Mouse (Mus musculus): Measurements from ENCODE around the gene Gm4491. TPM values are rescaled to one million over a fixed set of nuclear protein-coding genes. Genes with fewer than 3 reads are reported as not detected.

Gene Gm4491
- total RNA-seq, 1 experiment, result not detected

DNA sequence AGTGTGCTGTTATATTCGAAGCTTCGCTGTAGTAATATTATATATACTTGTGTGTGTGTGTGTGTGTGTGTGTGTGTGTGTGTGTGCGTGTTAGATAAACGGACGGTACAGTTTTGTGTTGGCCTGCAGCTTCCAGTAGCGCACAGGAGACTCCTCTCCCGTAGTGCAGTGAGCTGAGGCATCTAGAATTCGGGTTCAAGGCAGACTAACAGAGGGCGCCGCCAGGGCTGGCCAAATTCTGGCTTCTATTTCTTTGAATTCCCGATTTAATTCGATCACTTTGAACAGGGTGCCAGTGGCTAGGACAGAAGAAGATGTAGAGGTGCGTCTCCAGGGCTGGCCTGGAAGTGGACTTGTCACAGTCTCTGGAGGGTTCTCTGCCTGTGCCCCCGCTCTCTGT, 10.6 kb downstream of the Gm4491 start:
- Histone ChIP-seq H3K9ac (ENCODE audit: insufficient read depth, low read depth, low read length, poor library complexity, severe bottlenecking) (no peak overlapping the region), H3K4me3 (ENCODE audit: insufficient read depth in 1 of 2, low read depth in 1 of 2, low read length in 2 of 2, poor library complexity in 1 of 2, severe bottlenecking in 1 of 2) (peak overlapping the region in 1 of 2 experiments; percentile 76; a peak in 2 of 4 replicates), H3K4me1 (ENCODE audit: control insufficient read depth in 2 of 2, insufficient read depth in 2 of 2, low read length in 2 of 2, poor library complexity in 1 of 2) (no peaks in the 10 kb centered on the region; a peak in 1 of 4 replicates), H3K27ac (ENCODE audit: insufficient read depth, low read depth, low read length, poor library complexity, severe bottlenecking) (no peak overlapping the region), H3K9me3 (ENCODE audit: control insufficient read depth, insufficient read depth, low read depth, low read length) (no peaks in the 10 kb centered on the region), H3K36me3 (ENCODE audit: control insufficient read depth, insufficient read depth, low read length, poor library complexity, severe bottlenecking) (no peaks in the 10 kb centered on the region)
- in situ Hi-C loops (cut with MboI; ENCODE audit: low sequenced_read_pairs in 2 of 2, unreplicated experiment in 2 of 2), result loop anchor here in 1 of 2 experiments (25.0 kb wide), 1 partner anchor 232 kb away; no protein-coding TSS in a partner anchor
- no peak for DNase-seq (ENCODE audit: low read depth, low spot score)
- no peak for TF ChIP-seq ZNF384 (IDR thresholded peaks at IDR 0.05; ENCODE audit: low read depth, low read length)
- TF ChIP-seq ZC3H11A (IDR thresholded peaks at IDR 0.05; ENCODE audit: borderline replicate concordance, low read depth, low read length), result no peak
- no peak for TF ChIP-seq MAFK (IDR thresholded peaks at IDR 0.05; ENCODE audit: insufficient read depth, low read depth, low read length)
- no peak for TF ChIP-seq CHD2 (IDR thresholded peaks at IDR 0.05; ENCODE audit: low read depth, low read length)
- TF ChIP-seq HCFC1 (IDR thresholded peaks at IDR 0.05; ENCODE audit: borderline replicate concordance, insufficient read depth, low read length), result no peak

DNA sequence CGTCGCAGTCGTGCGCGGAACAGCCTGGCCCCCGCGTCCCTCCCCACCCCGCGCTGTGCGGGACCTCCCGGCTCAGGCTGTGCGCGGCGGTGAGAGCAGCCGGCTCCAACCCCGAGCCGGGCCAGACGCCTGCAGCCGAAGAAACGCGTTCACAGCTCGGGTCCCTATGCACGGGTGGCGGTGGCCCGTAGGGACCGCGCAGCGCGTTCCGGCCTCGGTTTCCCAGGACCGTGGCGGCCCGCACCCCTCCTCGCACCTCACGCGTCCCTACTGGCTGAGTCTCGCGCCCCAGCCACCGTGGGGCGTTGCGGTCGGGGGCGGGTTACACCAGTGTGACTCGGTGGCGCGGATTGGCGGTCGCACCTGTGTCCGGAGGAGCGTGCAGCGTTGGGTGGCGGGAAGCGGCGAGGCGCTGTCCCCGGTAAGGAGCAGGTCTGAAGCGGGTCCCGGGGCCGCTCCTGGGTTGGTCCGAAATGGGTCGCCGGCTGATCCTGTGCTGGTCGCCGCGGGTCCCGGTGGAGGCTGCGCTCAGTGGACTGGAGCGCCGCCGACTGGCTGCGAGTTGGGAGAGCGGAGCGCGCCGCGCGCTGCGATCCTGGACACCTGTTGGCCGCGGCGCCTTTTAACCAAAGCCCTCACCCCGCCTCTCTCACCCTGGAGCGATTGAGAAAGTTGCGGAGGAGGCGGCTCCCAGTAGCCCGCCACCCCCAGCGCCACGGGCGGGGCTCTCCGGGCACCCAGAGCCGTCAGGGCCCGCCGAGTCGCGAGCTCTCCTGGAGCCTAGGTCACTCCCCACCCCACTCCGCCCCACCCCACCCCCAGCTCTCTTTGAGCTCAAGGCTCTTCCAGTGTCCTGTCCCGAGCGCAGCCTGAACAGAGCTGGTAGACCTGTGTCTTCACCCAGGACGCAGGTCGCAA, 11.3 kb downstream of the Gm4491 start, which contains the start of gene Gjb2:
Gene Gjb2, minus strand, starts transcription at position 597 of the 918 bp plus-strand sequence.
- H3K36me3 ChIP-seq (ENCODE audit: control insufficient read depth, insufficient read depth, low read length, poor library complexity, severe bottlenecking), result no peaks in the 10 kb centered on the region
- no peak within 1 kb of the TSS for H3K27ac ChIP-seq (ENCODE audit: insufficient read depth, low read depth, low read length, poor library complexity, severe bottlenecking)
- no peaks in the 10 kb centered on the region for H3K9me3 ChIP-seq (ENCODE audit: control insufficient read depth, insufficient read depth, low read depth, low read length)
- DNase-seq (ENCODE audit: low read depth, low spot score), result peak; percentile 50
- H3K4me1 ChIP-seq (ENCODE audit: control insufficient read depth in 2 of 2, insufficient read depth in 2 of 2, low read length in 2 of 2, poor library complexity in 1 of 2), result no peaks in the 10 kb centered on the region; a peak in 1 of 4 replicates
- in situ Hi-C loops (cut with MboI; ENCODE audit: low sequenced_read_pairs in 2 of 2, unreplicated experiment in 2 of 2), result loop anchor here in 1 of 2 experiments (25.0 kb wide), 1 partner anchor 233 kb away; no protein-coding TSS in a partner anchor
- TF ChIP-seq CHD2 (IDR thresholded peaks at IDR 0.05; ENCODE audit: low read depth, low read length) (no peak), HCFC1 (IDR thresholded peaks at IDR 0.05; ENCODE audit: borderline replicate concordance, insufficient read depth, low read length) (no peak), ZC3H11A (IDR thresholded peaks at IDR 0.05; ENCODE audit: borderline replicate concordance, low read depth, low read length) (no peak), ZNF384 (IDR thresholded peaks at IDR 0.05; ENCODE audit: low read depth, low read length) (no peak), MAFK (IDR thresholded peaks at IDR 0.05; ENCODE audit: insufficient read depth, low read depth, low read length) (no peak)
- H3K9ac ChIP-seq (ENCODE audit: insufficient read depth, low read depth, low read length, poor library complexity, severe bottlenecking), result peak within 1 kb of the TSS; percentile 70
- peak within 1 kb of the TSS; percentile 76 to 79 for H3K4me3 ChIP-seq (ENCODE audit: insufficient read depth in 1 of 2, low read depth in 1 of 2, low read length in 2 of 2, poor library complexity in 1 of 2, severe bottlenecking in 1 of 2)

DNA sequence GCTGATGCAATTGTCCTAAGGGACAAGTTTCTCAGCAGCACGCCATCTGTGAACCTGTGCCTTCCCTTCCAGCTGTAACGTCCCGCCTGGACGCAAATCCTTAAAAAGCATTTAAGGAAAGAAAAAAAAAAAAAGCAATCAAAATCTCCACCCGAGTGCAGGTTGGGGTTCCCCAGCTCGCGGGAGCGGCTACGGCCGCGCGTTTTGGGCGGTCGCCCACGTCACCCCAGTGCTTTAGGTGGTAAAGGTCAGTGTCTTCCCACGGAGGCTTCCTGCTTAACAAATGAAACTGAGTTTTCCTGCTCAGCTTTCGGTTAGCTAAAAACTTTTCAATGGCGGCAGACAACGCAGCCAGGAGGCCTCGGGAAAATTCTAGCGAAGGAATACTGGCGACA, 12.0 kb downstream of the Gm4491 start:
- Histone ChIP-seq H3K9ac (ENCODE audit: insufficient read depth, low read depth, low read length, poor library complexity, severe bottlenecking) (peak overlapping the region; percentile 70), H3K4me1 (ENCODE audit: control insufficient read depth in 2 of 2, insufficient read depth in 2 of 2, low read length in 2 of 2, poor library complexity in 1 of 2) (no peaks in the 10 kb centered on the region; a peak in 1 of 4 replicates), H3K4me3 (ENCODE audit: insufficient read depth in 1 of 2, low read depth in 1 of 2, low read length in 2 of 2, poor library complexity in 1 of 2, severe bottlenecking in 1 of 2) (peak overlapping the region; percentile 76 to 79), H3K36me3 (ENCODE audit: control insufficient read depth, insufficient read depth, low read length, poor library complexity, severe bottlenecking) (no peaks in the 10 kb centered on the region), H3K27ac (ENCODE audit: insufficient read depth, low read depth, low read length, poor library complexity, severe bottlenecking) (no peak overlapping the region), H3K9me3 (ENCODE audit: control insufficient read depth, insufficient read depth, low read depth, low read length) (no peaks in the 10 kb centered on the region)
- in situ Hi-C loops (cut with MboI; ENCODE audit: low sequenced_read_pairs in 2 of 2, unreplicated experiment in 2 of 2), result loop anchor here in 1 of 2 experiments (25.0 kb wide), 1 partner anchor 234 kb away; no protein-coding TSS in a partner anchor
- DNase-seq (ENCODE audit: low read depth, low spot score), result no peak
- no peak for TF ChIP-seq CHD2 (IDR thresholded peaks at IDR 0.05; ENCODE audit: low read depth, low read length)
- no peak for TF ChIP-seq MAFK (IDR thresholded peaks at IDR 0.05; ENCODE audit: insufficient read depth, low read depth, low read length)
- TF ChIP-seq HCFC1 (IDR thresholded peaks at IDR 0.05; ENCODE audit: borderline replicate concordance, insufficient read depth, low read length), result no peak
- TF ChIP-seq ZC3H11A (IDR thresholded peaks at IDR 0.05; ENCODE audit: borderline replicate concordance, low read depth, low read length), result no peak
- TF ChIP-seq ZNF384 (IDR thresholded peaks at IDR 0.05; ENCODE audit: low read depth, low read length), result no peak

DNA sequence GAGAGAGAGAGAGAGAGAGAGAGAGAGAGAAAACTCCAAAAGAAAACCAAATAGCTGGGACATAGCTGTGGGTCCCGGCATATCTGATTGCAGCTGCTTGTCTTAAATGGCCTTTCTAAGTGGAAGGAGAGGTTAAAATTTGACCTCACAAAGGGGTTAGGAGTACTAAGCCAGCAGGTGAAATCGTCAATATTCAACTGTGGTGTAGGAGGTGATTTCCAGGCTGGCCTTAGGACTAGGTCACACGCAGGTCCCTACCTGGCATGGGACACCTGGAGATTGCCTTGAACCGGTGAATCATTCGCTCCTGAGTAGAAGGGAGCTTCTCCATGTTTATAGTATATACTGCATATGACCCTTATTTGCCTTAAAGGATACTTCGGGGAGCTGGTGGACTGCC, 12.6 kb downstream of the Gm4491 start:
- no peak for TF ChIP-seq MAFK (IDR thresholded peaks at IDR 0.05; ENCODE audit: insufficient read depth, low read depth, low read length)
- TF ChIP-seq ZC3H11A (IDR thresholded peaks at IDR 0.05; ENCODE audit: borderline replicate concordance, low read depth, low read length), result no peak
- TF ChIP-seq HCFC1 (IDR thresholded peaks at IDR 0.05; ENCODE audit: borderline replicate concordance, insufficient read depth, low read length), result no peak
- TF ChIP-seq ZNF384 (IDR thresholded peaks at IDR 0.05; ENCODE audit: low read depth, low read length), result no peak
- no peak for TF ChIP-seq CHD2 (IDR thresholded peaks at IDR 0.05; ENCODE audit: low read depth, low read length)
- no peaks in the 10 kb centered on the region for H3K9me3 ChIP-seq (ENCODE audit: control insufficient read depth, insufficient read depth, low read depth, low read length)
- in situ Hi-C loops (cut with MboI; ENCODE audit: low sequenced_read_pairs in 2 of 2, unreplicated experiment in 2 of 2), result loop anchor here in 1 of 2 experiments (25.0 kb wide), 1 partner anchor 234 kb away; no protein-coding TSS in a partner anchor
- no peak for DNase-seq (ENCODE audit: low read depth, low spot score)
- no peak overlapping the region for H3K9ac ChIP-seq (ENCODE audit: insufficient read depth, low read depth, low read length, poor library complexity, severe bottlenecking)
- H3K36me3 ChIP-seq (ENCODE audit: control insufficient read depth, insufficient read depth, low read length, poor library complexity, severe bottlenecking), result no peaks in the 10 kb centered on the region
- H3K4me3 ChIP-seq (ENCODE audit: insufficient read depth in 1 of 2, low read depth in 1 of 2, low read length in 2 of 2, poor library complexity in 1 of 2, severe bottlenecking in 1 of 2), result no peak overlapping the region; a peak in 1 of 4 replicates
- no peaks in the 10 kb centered on the region; a peak in 1 of 4 replicates for H3K4me1 ChIP-seq (ENCODE audit: control insufficient read depth in 2 of 2, insufficient read depth in 2 of 2, low read length in 2 of 2, poor library complexity in 1 of 2)
- no peak overlapping the region for H3K27ac ChIP-seq (ENCODE audit: insufficient read depth, low read depth, low read length, poor library complexity, severe bottlenecking)
